Mouse (Mus musculus) heart, adult 8-10 months (tissue): ENCODE measurements around the gene Supt20. TPM values are rescaled to one million over a fixed set of nuclear protein-coding genes. Genes with fewer than 3 reads are reported as not detected.
A peak's percentile ranks its signal among the peaks of the same experiment; 100 is the strongest.

Source experiments
- DNase-seq: peaks from one replicate; pipeline ENCODE4 v3.0.0; 2022; ENCODE audit warnings: low spot score
- total RNA-seq, 4 experiments: library from RNA; stranded (reverse); gene quantifications; 2 replicates each; pipeline ENCODE4 v1.2.4; 2022

The Supt20 gene
- total RNA-seq, result 10 to 100 TPM; 16.7 to 22.3 (median 18.6) TPM

- DNase-seq, result peak; percentile 89
Measured at GRCm38 (mm10) chr3:54692202-54693055, at the start of gene Supt20. Supt20 (plus strand) TSS chr3:54692807.

GRCm38 (mm10) chr3:54642851-54643250 lies 49.8 kb upstream of the Supt20 start:
- DNase-seq, result no peak

- peak; percentile 32 for DNase-seq
Measured at GRCm38 (mm10) chr3:54647583-54647982, 45.0 kb upstream of the Supt20 start.

GRCm38 (mm10) chr3:54651576-54651975 lies 41.0 kb upstream of the Supt20 start:
- no peak for DNase-seq

GRCm38 (mm10) chr3:54654169-54654568 lies 38.4 kb upstream of the Supt20 start:
- DNase-seq, result no peak

GRCm38 (mm10) chr3:54657090-54657489 lies 35.5 kb upstream of the Supt20 start:
- DNase-seq, result no peak

- peak; percentile 25 for DNase-seq
Measured at GRCm38 (mm10) chr3:54657888-54658626, 34.5 kb upstream of the Supt20 start.

GRCm38 (mm10) chr3:54659736-54660135 lies 32.9 kb upstream of the Supt20 start:
- DNase-seq, result no peak

- no peak for DNase-seq
Measured at GRCm38 (mm10) chr3:54662411-54662810, 30.2 kb upstream of the Supt20 start.

- DNase-seq, result no peak
Measured at GRCm38 (mm10) chr3:54668141-54668540, 24.5 kb upstream of the Supt20 start.

GRCm38 (mm10) chr3:54668722-54669121 lies 23.9 kb upstream of the Supt20 start:
- no peak for DNase-seq

GRCm38 (mm10) chr3:54669559-54669958 lies 23.0 kb upstream of the Supt20 start:
- DNase-seq, result no peak

GRCm38 (mm10) chr3:54672111-54672510 lies 20.5 kb upstream of the Supt20 start:
- DNase-seq, result no peak

- DNase-seq, result peak; percentile 30
Measured at GRCm38 (mm10) chr3:54672557-54673529, 19.8 kb upstream of the Supt20 start.

GRCm38 (mm10) chr3:54676818-54677217 lies 15.8 kb upstream of the Supt20 start:
- DNase-seq, result no peak

GRCm38 (mm10) chr3:54681310-54682204 lies 11.1 kb upstream of the Supt20 start:
- DNase-seq, result no peak

- no peak for DNase-seq
Measured at GRCm38 (mm10) chr3:54685202-54685601, 7.4 kb upstream of the Supt20 start.

GRCm38 (mm10) chr3:54687245-54687644 lies 5.4 kb upstream of the Supt20 start:
- DNase-seq, result no peak

- peak; percentile 24 for DNase-seq
Measured at GRCm38 (mm10) chr3:54689091-54689490, 3.5 kb upstream of the Supt20 start.

GRCm38 (mm10) chr3:54693056-54693415 lies 429 bp downstream of the Supt20 start:
- DNase-seq, result no peak
